Mouse (Mus musculus): ENCODE results near the gene Kcnmb2. TPM values are rescaled to one million over a fixed set of nuclear protein-coding genes. Genes with fewer than 3 reads are reported as not detected.

The Kcnmb2 gene
- total and polyA plus RNA-seq, 2 experiments from 2014 or later = 5.5 to 10.3 TPM

GRCm38 (mm10) chr3:32067004-32067935, 165.0 kb downstream of the Kcnmb2 start:
- TF ChIP-seq CTCF (IDR thresholded peaks at IDR 0.05; ENCODE audit: low read depth) = no peak
- WGBS = 23% methylated on average over 9 of the region's 9 CpGs
- Histone ChIP-seq H3K4me3 (ENCODE audit: low read length) (no peak overlapping the region), H3K27me3 (ENCODE audit: insufficient read depth, low read length) (no peaks in the 10 kb centered on the region), H3K4me1 (ENCODE audit: insufficient read depth, low read length) (peaks cover 6% of the 10 kb centered on the region; the same call in 1 of the 2 replicates), H3K27ac (no peak overlapping the region; the same call in 1 of the 2 replicates), H3K9me3 (ENCODE audit: low read length) (no peaks in the 10 kb centered on the region), H3K4me2 (ENCODE audit: low read depth, low read length) (no peak overlapping the region; the same call in 1 of the 2 replicates), H3K9ac (replicated peaks; ENCODE audit: low read length) (no peak overlapping the region), H3K36me3 (ENCODE audit: insufficient read depth, low read length) (no peaks in the 10 kb centered on the region)
- ATAC-seq = peak; percentile 71
- DNase-seq (ENCODE audit: low spot score) = peak; percentile 33

- no peak for ATAC-seq
- no peak for TF ChIP-seq CTCF (IDR thresholded peaks at IDR 0.05; ENCODE audit: low read depth)
Measured at GRCm38 (mm10) chr3:32073881-32074280, 171.6 kb downstream of the Kcnmb2 start.

GRCm38 (mm10) chr3:32088762-32089161, 186.5 kb downstream of the Kcnmb2 start:
- WGBS = 83% methylated on average over 1 of the region's 1 CpGs

More at GRCm38 (mm10) chr3:32073881-32074280, 171.6 kb downstream of the Kcnmb2 start:
- H3K9ac ChIP-seq (replicated peaks; ENCODE audit: low read length) = no peak overlapping the region
- H3K4me2 ChIP-seq (ENCODE audit: low read depth, low read length) = no peak overlapping the region
- no peaks in the 10 kb centered on the region for H3K36me3 ChIP-seq (ENCODE audit: insufficient read depth, low read length)
- H3K27me3 ChIP-seq (ENCODE audit: insufficient read depth, low read length) = no peaks in the 10 kb centered on the region
- H3K4me1 ChIP-seq (ENCODE audit: insufficient read depth, low read length) = no peaks in the 10 kb centered on the region
- WGBS = 52% methylated on average over 8 of the region's 8 CpGs
- no peaks in the 10 kb centered on the region for H3K9me3 ChIP-seq (ENCODE audit: low read length)
- no peak overlapping the region for H3K27ac ChIP-seq
- no peak overlapping the region for H3K4me3 ChIP-seq (ENCODE audit: low read length)
- no peak for DNase-seq (ENCODE audit: low spot score)

GRCm38 (mm10) chr3:32101391-32101790, 199.1 kb downstream of the Kcnmb2 start:
- no peak overlapping the region for H3K9ac ChIP-seq (replicated peaks; ENCODE audit: low read length)
- H3K4me3 ChIP-seq (ENCODE audit: low read length) = no peak overlapping the region
- H3K4me1 ChIP-seq (ENCODE audit: insufficient read depth, low read length) = no peaks in the 10 kb centered on the region
- no peaks in the 10 kb centered on the region for H3K27me3 ChIP-seq (ENCODE audit: insufficient read depth, low read length)
- H3K4me2 ChIP-seq (ENCODE audit: low read depth, low read length) = no peak overlapping the region
- no peak for ATAC-seq
- no peak overlapping the region for H3K27ac ChIP-seq
- 81% methylated on average over 10 of the region's 10 CpGs for WGBS
- TF ChIP-seq CTCF (IDR thresholded peaks at IDR 0.05; ENCODE audit: low read depth) = no peak
- DNase-seq (ENCODE audit: low spot score) = no peak
- no peaks in the 10 kb centered on the region for H3K36me3 ChIP-seq (ENCODE audit: insufficient read depth, low read length)
- no peaks in the 10 kb centered on the region for H3K9me3 ChIP-seq (ENCODE audit: low read length)

More at GRCm38 (mm10) chr3:32088762-32089161, 186.5 kb downstream of the Kcnmb2 start:
- H3K4me2 ChIP-seq (ENCODE audit: low read depth, low read length) = no peak overlapping the region
- H3K9ac ChIP-seq (replicated peaks; ENCODE audit: low read length) = no peak overlapping the region
- no peaks in the 10 kb centered on the region for H3K36me3 ChIP-seq (ENCODE audit: insufficient read depth, low read length)
- H3K4me1 ChIP-seq (ENCODE audit: insufficient read depth, low read length) = no peaks in the 10 kb centered on the region
- no peak overlapping the region for H3K4me3 ChIP-seq (ENCODE audit: low read length)
- ATAC-seq (no peak), DNase-seq (ENCODE audit: low spot score) (no peak)
- no peaks in the 10 kb centered on the region for H3K9me3 ChIP-seq (ENCODE audit: low read length)
- H3K27ac ChIP-seq = no peak overlapping the region
- H3K27me3 ChIP-seq (ENCODE audit: insufficient read depth, low read length) = no peaks in the 10 kb centered on the region
- TF ChIP-seq CTCF (IDR thresholded peaks at IDR 0.05; ENCODE audit: low read depth) = no peak

- H3K4me2 ChIP-seq (ENCODE audit: low read depth, low read length) = no peak overlapping the region
- ATAC-seq = no peak
Measured at GRCm38 (mm10) chr3:32119851-32120250, 217.5 kb downstream of the Kcnmb2 start.

GRCm38 (mm10) chr3:32121731-32122130, 219.4 kb downstream of the Kcnmb2 start:
- Histone ChIP-seq H3K9ac (replicated peaks; ENCODE audit: low read length) (no peak overlapping the region), H3K4me3 (ENCODE audit: low read length) (no peak overlapping the region), H3K4me2 (ENCODE audit: low read depth, low read length) (no peak overlapping the region), H3K36me3 (ENCODE audit: insufficient read depth, low read length) (no peaks in the 10 kb centered on the region), H3K27me3 (ENCODE audit: insufficient read depth, low read length) (no peaks in the 10 kb centered on the region), H3K9me3 (ENCODE audit: low read length) (no peaks in the 10 kb centered on the region), H3K27ac (no peak overlapping the region), H3K4me1 (ENCODE audit: insufficient read depth, low read length) (no peaks in the 10 kb centered on the region)
- no peak for ATAC-seq
- DNase-seq (ENCODE audit: low spot score) = no peak
- no peak for TF ChIP-seq CTCF (IDR thresholded peaks at IDR 0.05; ENCODE audit: low read depth)
- 69% methylated on average over 3 of the region's 3 CpGs for WGBS

More at GRCm38 (mm10) chr3:32119851-32120250, 217.5 kb downstream of the Kcnmb2 start:
- no peak overlapping the region for H3K27ac ChIP-seq
- H3K36me3 ChIP-seq (ENCODE audit: insufficient read depth, low read length) = no peaks in the 10 kb centered on the region
- no peak for TF ChIP-seq CTCF (IDR thresholded peaks at IDR 0.05; ENCODE audit: low read depth)
- DNase-seq (ENCODE audit: low spot score) = no peak
- H3K9me3 ChIP-seq (ENCODE audit: low read length) = no peaks in the 10 kb centered on the region
- WGBS = 88% methylated on average over 5 of the region's 5 CpGs
- no peak overlapping the region for H3K9ac ChIP-seq (replicated peaks; ENCODE audit: low read length)
- no peaks in the 10 kb centered on the region for H3K27me3 ChIP-seq (ENCODE audit: insufficient read depth, low read length)
- H3K4me3 ChIP-seq (ENCODE audit: low read length) = no peak overlapping the region
- H3K4me1 ChIP-seq (ENCODE audit: insufficient read depth, low read length) = no peaks in the 10 kb centered on the region

GRCm38 (mm10) chr3:32125431-32125830, 223.1 kb downstream of the Kcnmb2 start:
- no peak overlapping the region for H3K9ac ChIP-seq (replicated peaks; ENCODE audit: low read length)
- no peaks in the 10 kb centered on the region for H3K27me3 ChIP-seq (ENCODE audit: insufficient read depth, low read length)
- H3K36me3 ChIP-seq (ENCODE audit: insufficient read depth, low read length) = no peaks in the 10 kb centered on the region
- DNase-seq (ENCODE audit: low spot score) (no peak), ATAC-seq (no peak)
- H3K27ac ChIP-seq = no peak overlapping the region
- no peaks in the 10 kb centered on the region for H3K4me1 ChIP-seq (ENCODE audit: insufficient read depth, low read length)
- no peak overlapping the region for H3K4me2 ChIP-seq (ENCODE audit: low read depth, low read length)
- no peak overlapping the region for H3K4me3 ChIP-seq (ENCODE audit: low read length)
- WGBS = 63% methylated on average over 4 of the region's 4 CpGs
- no peak for TF ChIP-seq CTCF (IDR thresholded peaks at IDR 0.05; ENCODE audit: low read depth)
- H3K9me3 ChIP-seq (ENCODE audit: low read length) = no peaks in the 10 kb centered on the region

Data from hindbrain, postnatal 0 days (tissue).